Mouse (Mus musculus): ENCODE measurements at regions not wholly inside any gene's neighbourhood (a gene's known extent, or its start where the extent isn't known, plus 50 kb on each side); places are given as distances from the start of the nearest gene placed in this dataset.

- DNase-seq: no peak
These were observed 104.6 kb downstream of the Ngf start for GRCm38 (mm10) chr3:102574320-102574719.

- no peak for DNase-seq
These were observed 107.2 kb downstream of the Ngf start for GRCm38 (mm10) chr3:102576896-102577295.

- DNase-seq: no peak
These were observed 112.1 kb downstream of the Ngf start for GRCm38 (mm10) chr3:102581830-102582229.

GRCm38 (mm10) chr3:102585136-102585535 is 115.4 kb downstream of the Ngf start:
- no peak for DNase-seq

- no peak for DNase-seq
These were observed 116.5 kb downstream of the Ngf start for GRCm38 (mm10) chr3:102586221-102586620.

DNA sequence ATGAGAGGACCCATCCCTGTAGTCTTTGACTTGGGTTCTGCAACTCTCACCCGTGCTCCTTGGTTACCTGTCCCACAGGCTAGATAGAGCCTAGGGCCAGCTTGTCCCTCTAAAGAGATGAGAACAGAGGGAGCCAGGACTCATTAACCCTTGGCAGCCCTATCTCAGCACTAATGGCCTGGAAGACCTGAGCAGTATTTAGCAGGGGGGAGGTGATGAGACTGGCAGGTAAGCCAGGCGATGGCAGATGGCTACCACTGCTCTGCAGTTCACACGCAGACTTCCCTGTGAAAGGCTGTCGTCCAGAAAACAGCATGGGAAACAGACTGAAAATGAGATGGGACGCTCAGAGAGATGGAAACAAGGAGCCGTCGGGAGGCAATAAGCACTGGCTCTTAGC is 122.3 kb downstream of the Ngf start:
- DNase-seq: no peak

DNA sequence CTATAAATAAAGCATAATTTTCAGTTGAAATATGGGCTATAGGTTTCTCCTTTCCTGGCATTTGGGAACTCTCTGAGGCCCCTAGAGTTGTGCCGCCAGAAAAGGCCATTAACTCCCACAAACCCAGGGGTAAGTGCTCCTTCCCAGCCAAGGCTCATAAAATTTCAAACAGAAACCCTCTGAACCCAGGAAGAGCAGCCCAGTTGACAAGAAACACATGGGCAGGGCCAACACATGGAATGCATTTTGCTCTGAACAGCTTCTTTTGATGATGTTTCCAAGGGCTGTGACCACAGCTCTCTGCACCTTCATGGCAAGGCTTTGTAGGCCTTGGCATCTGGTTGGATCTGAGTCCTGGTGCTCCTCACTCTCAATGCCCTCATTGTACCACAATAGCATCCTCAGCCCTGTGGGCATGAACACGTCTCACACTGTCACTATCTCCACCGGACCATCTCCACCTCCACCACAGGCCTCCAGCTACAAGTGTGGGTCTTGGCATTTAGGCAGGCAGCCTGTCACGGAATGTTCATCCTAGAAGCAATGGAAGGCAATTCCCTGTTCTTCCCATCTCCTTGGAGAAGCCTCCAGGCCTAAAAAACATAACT is 127.3 kb downstream of the Ngf start:
- DNase-seq: no peak

DNA sequence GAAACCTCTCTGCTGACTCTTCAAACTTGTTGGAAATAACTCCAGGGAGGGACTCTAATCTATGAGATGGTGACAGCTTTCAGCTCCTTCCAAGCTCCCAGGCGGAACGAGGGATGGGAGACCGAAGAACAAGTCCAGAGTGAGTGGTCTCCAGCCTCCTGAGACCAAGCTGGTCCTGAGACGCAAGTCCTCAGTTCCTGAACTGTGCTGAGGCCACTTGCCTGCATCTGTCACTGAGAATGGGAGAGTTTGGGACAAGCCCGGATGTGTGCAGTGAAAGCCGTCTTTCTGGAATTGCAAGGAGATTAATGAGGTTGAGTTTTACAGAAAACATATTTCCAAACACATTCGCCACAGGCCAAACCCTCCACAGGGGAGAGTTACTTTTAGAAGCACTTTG is 129.3 kb downstream of the Ngf start:
- DNase-seq: peak; percentile 11 to 24

DNA sequence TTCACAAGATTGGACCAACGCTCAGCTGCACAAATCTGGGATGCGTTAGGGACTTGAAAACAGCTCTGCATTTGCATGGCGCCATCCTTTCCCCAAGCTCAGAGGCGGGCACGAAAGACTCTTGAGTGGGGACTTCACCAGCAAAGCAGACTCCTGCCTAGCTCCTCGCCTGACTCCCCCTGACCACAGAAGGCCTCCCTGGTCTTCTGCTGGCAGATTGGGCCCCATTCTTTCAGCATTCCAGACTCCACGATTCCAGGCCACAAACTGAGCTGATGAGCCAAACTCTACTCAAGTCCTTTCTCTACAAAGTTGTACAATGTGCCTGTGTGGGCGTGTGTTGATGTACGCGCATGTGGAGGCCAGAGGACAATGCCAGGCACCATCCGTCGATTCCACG is 131.6 kb upstream of the Tspan2 start:
- DNase-seq: no peak

- no peak for DNase-seq
These were observed 129.0 kb upstream of the Tspan2 start for GRCm38 (mm10) chr3:102605284-102605683.

- no peak for DNase-seq
These were observed 123.4 kb upstream of the Tspan2 start for GRCm38 (mm10) chr3:102610970-102611369.

DNA sequence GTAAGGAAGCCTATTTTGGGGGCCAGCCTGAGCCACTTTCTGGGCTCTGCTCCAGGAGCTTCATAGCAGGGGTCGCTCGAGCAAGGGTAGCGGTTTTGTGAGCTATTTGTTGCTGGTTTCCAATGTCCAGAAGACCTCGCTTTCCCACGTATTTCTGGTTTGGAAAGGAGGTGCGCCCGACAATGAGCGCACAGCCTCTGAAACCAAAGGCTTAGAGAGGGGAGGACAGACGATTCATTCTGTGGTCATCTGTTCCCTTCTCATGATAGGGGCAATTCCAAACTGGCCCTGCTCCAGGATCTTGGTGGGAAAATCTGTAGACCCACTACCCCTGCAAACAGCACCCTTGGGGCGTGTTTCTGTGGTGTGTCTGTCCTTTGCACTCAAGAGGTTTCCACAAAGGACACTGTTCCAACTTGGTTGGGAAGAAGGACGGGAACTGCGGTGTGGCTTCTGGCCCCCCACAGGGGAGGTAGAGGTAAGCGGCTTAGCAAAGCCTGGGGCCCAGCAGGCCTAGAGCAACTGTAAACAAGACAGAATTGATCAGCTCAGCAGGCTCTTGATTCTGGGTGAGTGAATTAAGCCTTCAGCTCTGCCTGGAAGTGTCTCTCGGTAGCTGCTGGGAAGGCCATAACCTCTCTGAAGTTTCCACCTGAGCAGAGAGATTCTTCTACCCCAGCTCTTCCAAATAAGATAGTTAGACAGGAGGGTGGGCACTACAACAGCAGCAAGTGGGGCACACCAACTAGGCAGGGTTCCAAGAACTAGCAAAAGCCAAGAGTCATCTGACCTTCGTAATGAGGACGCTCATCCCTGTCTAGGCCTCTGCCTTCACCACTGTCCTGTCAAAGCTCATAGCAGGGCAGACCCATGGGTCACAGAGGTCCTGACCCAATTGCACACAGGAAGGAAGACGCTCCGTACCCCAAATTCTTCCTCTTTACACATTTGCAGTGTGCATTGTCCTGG is 122.6 kb upstream of the Tspan2 start:
- peak; percentile 30 to 31 for DNase-seq

- no peak for DNase-seq
These were observed 114.5 kb upstream of the Tspan2 start for GRCm38 (mm10) chr3:102619666-102620377.

DNA sequence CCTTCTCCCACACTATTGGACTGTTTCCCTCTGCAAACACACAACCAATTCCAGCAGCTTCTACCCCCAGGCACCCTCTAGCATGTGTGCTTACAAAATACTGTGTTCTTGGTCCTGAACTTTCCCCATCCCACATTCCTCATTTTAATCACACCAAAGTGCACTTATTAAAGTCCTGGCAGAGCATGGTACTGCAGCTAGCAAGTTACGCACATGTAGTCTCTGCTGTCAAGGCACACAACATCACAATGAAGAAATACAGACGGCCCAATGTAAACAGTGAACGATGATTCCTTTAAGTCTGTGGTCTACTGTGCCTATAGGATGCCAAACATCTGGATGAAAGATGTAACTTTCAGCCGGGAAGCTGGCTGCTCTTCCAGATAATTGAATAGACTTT is 98.3 kb upstream of the Tspan2 start:
- no peak for DNase-seq

GRCm38 (mm10) chr3:102636674-102637073 is 97.7 kb upstream of the Tspan2 start:
- peak in 1 of 2 experiments; percentile 12 for DNase-seq

DNA sequence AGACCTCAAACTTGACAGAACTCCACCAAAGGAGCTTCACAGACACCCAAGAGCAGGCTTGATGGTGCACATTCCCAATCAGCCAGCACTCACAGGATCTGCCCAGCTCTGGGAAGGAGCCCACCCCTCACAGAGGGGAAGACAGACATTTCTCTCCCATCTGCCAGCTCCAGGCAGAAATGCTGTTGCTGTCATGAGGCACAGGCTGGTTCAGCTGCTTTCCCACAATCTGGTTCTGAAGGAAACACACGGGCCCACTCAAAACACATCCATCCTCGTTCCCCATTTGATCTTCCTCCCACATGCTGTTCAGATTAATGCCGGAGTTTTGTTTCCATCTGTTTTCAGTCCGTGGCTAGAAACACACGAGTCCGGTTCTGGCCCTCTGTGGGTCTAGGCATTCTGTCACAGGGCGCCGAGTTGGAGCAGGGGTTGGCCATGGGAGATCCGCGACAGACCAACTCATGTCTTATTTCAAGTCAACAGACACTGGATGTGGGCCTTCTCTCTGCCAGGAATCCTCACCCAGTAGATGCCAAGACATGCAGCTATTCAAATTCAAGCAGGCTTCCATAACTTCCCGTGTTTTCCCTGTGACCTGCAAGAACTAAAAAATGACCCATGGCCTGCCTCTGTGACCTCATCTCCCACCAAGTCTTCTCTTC is 89.9 kb upstream of the Tspan2 start:
- DNase-seq: no peak

GRCm38 (mm10) chr3:102648450-102648849 is 85.9 kb upstream of the Tspan2 start:
- DNase-seq: no peak

DNA sequence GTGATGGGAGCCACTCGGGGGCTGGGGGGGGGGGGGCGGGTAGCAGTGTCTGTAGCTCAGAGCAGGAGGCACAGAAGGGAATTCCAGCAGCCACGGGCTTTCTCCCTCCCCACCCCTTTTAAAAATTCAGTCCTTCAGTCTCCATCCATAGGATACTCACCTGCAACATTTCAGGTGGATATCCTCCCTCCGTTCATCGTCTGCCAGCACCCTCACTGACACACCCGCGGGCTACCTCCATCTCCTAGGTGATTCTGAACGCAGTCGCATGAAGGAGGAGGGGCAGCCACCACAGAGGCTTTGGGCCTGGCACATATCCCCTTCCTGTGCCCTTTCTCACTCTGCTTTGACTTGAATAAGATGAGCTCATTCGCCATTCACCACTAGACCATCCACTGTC is 79.4 kb upstream of the Tspan2 start:
- no peak for DNase-seq

GRCm38 (mm10) chr3:102657116-102657515 is 77.2 kb upstream of the Tspan2 start:
- DNase-seq: no peak

DNA sequence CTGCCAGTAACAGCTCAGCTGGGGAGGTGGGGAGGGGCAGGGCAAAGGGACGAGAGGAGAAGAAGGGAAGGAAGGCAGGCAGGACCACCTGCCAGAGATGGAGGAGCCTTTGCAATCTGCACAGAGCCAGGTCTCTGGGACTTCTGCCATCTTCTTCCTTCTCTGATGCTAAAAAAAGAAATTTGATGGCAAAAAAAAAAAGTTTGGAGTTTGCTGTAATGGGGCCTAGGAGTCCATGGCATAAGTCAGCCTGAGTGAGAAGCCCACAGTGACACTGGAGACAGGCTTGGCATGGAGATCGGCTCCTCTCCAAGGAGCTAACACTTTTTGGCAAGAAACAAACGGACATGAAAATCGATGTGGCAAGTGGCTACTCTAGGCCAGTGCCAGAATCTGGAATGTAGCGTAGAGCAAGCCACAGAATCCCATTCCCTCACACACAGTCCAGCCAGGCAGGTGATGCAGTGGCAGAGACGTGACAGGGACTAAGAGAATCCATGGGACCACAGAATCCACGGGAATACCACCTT is 76.7 kb upstream of the Tspan2 start:
- DNase-seq: no peak

GRCm38 (mm10) chr3:102659352-102659751 is 75.0 kb upstream of the Tspan2 start:
- no peak for DNase-seq

DNA sequence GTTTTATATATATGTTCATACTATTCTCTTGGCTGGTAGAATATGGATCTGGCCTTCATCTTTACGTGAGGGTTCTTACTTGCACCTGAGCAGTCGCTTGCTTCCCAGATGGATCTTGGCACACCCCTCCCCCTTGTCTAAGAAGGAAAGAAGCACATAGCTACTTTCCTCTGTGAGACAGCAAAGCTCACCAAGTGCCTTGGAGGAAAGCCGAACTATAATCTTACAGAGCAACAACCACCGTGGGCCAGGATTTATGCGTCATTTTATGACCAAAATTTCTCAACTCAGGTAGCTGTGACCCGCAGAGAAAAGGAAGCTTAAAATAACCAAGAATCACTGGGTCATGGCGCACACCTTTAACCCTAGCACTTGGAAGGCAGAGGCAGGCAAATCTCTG is 73.0 kb upstream of the Tspan2 start:
- DNase-seq: no peak

DNA sequence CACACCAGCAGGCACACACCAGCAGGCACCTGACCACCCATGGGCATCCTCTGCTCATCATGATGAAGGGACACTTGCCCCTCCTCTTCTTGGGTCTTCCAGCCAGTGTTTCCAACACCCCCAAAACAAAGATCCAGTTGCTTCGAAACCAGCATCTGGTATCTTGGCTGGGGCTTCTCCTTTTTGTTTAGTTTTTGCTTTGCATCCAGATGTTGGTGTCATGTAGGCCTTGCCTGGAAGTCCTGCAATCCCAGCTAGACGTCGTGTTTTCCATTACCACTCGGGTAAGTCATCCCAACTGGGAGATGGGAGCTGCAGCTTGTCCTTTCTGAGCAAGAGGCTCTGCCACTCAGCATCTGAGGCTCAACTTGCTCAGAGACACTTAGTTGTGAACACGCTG is 70.6 kb upstream of the Tspan2 start:
- no peak for DNase-seq

Measured in kidney, postnatal 4 days (tissue).